Mouse (Mus musculus): Measurements from ENCODE around the gene Atp2b4. TPM values are rescaled to one million over a fixed set of nuclear protein-coding genes. Genes with fewer than 3 reads are reported as not detected.
A peak's percentile ranks its signal among the peaks of the same experiment; 100 is the strongest.

Gene Atp2b4
- total RNA-seq (2012; rRNA removed) (21.1 and 22.9 TPM in 2 replicates), polyA plus RNA-seq (2012; ENCODE audit: insufficient read depth in 1 of 2, insufficient read length in 2 of 2, low read depth in 1 of 2, low replicate concordance in 2 of 2, missing spikeins in 1 of 2) (10 to 100 TPM in 1 of 2 experiments, not detected in 1; 18.8 TPM)

DNA sequence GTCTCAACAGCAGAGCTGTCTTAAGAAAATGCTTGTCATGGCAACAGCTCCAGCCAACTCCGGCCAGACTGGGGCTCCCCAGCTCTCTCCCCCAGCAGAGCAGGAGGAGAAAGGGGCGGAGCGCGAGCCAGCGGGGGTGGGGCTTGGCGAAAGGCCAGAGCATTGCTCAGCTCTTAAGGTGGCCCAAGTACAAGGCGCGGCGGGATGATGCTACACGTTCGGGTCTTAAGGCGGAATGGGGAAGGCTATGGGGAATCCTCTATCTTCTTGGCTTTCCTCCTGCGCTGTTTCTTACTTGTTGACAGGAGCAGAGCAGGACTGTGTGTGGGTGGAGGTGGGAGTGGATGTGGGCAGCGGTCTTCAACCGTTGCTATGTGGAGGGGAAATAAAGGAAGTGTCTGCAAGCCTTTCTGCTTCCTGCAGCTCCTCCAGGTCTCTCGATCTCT lies at the start of gene Atp2b4:
TSS of gene Atp2b4 (minus strand) at position 94 of the 446 bp plus-strand sequence.
- peaks cover 19 to 46% of the 10 kb centered on the region in 2 experiments for H3K4me1 ChIP-seq (ENCODE audit: control insufficient read depth in 1 of 2, insufficient read depth in 2 of 2, low read length in 2 of 2)
- H3K36me3 ChIP-seq (ENCODE audit: control insufficient read depth in 1 of 2, insufficient read depth in 2 of 2, low read length in 2 of 2), result peaks cover 0 to 31% of the 10 kb centered on the region in 2 experiments; a peak in 2 of 4 replicates
- peak; percentile 98 for DNase-seq (ENCODE audit: low read depth, low spot score)
- H3K27me3 ChIP-seq (ENCODE audit: control insufficient read depth in 1 of 2, insufficient read depth in 2 of 2, low read length in 2 of 2), result no peaks in the 10 kb centered on the region
- H3K79me2 ChIP-seq (ENCODE audit: control insufficient read depth, insufficient read depth, low read length, poor library complexity), result peaks cover 9% of the 10 kb centered on the region
- H3K27ac ChIP-seq (ENCODE audit: control insufficient read depth, low read depth, low read length), result peak within 1 kb of the TSS; percentile 85
- H3K9ac ChIP-seq (ENCODE audit: control insufficient read depth, low read depth, low read length, poor library complexity, severe bottlenecking), result peak within 1 kb of the TSS; percentile 54
- H3K4me3 ChIP-seq (ENCODE audit: control insufficient read depth in 1 of 2, insufficient read depth in 1 of 2, low read depth in 2 of 2, low read length in 2 of 2), result peak within 1 kb of the TSS; percentile 61 to 94
- no peaks in the 10 kb centered on the region for H3K9me3 ChIP-seq (replicated peaks; ENCODE audit: insufficient read depth, low read length)
- peak; percentile 77 for TF ChIP-seq MAZ (IDR thresholded peaks at IDR 0.05; ENCODE audit: low read depth, low read length)
- no peak for TF ChIP-seq ZMIZ1 (IDR thresholded peaks at IDR 0.05; ENCODE audit: low read depth, low read length)
- TF ChIP-seq ZNF384 (IDR thresholded peaks at IDR 0.05; ENCODE audit: low read depth, low read length), result no peak
- peak in 1 of 2 experiments; percentile 68; a peak in 1 of 4 replicates for TF ChIP-seq POLR2A (IDR thresholded peaks at IDR 0.05; ENCODE audit: control insufficient read depth in 1 of 2, insufficient read depth in 1 of 2, low read depth in 1 of 2, low read length in 2 of 2, poor library complexity in 1 of 2)
- peak; percentile 23; the same call in 1 of the 2 replicates for TF ChIP-seq GATA1 (IDR thresholded peaks at IDR 0.05; ENCODE audit: low read depth, low read length)
- TF ChIP-seq ELF1 (IDR thresholded peaks at IDR 0.05; ENCODE audit: low read depth, low read length), result no peak; the same call in none of the 2 replicates
- TF ChIP-seq SIN3A (IDR thresholded peaks at IDR 0.05; ENCODE audit: low read length), result peak; percentile 90
- TF ChIP-seq MAFK (IDR thresholded peaks at IDR 0.05; ENCODE audit: borderline replicate concordance, low read depth, low read length), result no peak
- TF ChIP-seq SMC3 (IDR thresholded peaks at IDR 0.05; ENCODE audit: low read depth, low read length), result no peak
- TF ChIP-seq E2F4 (IDR thresholded peaks at IDR 0.05; ENCODE audit: borderline replicate concordance, low read depth, low read length), result no peak
- no peak; the same call in 1 of the 2 replicates for TF ChIP-seq RCOR1 (IDR thresholded peaks at IDR 0.05; ENCODE audit: low read depth, low read length)
- no peak for TF ChIP-seq CTCF (IDR thresholded peaks at IDR 0.05 in 2 of 3, conservative IDR thresholded peaks at IDR 0.05 in 1 of 3; ENCODE audit: control insufficient read depth in 1 of 3, insufficient read depth in 1 of 3, low read depth in 2 of 3, low read length in 3 of 3, poor library complexity in 1 of 3, severe bottlenecking in 1 of 3)
- peak; percentile 82 to 89 for TF ChIP-seq EP300 (IDR thresholded peaks at IDR 0.05; ENCODE audit: low read depth in 1 of 2, low read length in 2 of 2)
- TF ChIP-seq MAX (IDR thresholded peaks at IDR 0.05; ENCODE audit: low read length), result peak; percentile 68
- TF ChIP-seq POLR2AphosphoS2 (IDR thresholded peaks at IDR 0.05; ENCODE audit: low read length), result peak; percentile 23; the same call in 1 of the 2 replicates
- no peak for TF ChIP-seq RAD21 (IDR thresholded peaks at IDR 0.05; ENCODE audit: low read depth, low read length)
- TF ChIP-seq ETS1 (IDR thresholded peaks at IDR 0.05; ENCODE audit: low read depth, low read length), result 0 out of 2 replicates have a peak, but pooled peaks have one; percentile 43
- TF ChIP-seq MXI1 (IDR thresholded peaks at IDR 0.05; ENCODE audit: low read depth, low read length), result peak; percentile 55; the same call in 1 of the 2 replicates
- no peak for TF ChIP-seq KAT2A (conservative IDR thresholded peaks at IDR 0.05; ENCODE audit: low read depth, low read length)
- TF ChIP-seq CHD1 (IDR thresholded peaks at IDR 0.05; ENCODE audit: low read depth, low read length), result no peak
- no peak for TF ChIP-seq CHD2 (IDR thresholded peaks at IDR 0.05; ENCODE audit: low read length)
- TF ChIP-seq MYC (IDR thresholded peaks at IDR 0.05; ENCODE audit: low read depth, low read length), result no peak
- no peak for TF ChIP-seq GABPA (IDR thresholded peaks at IDR 0.05; ENCODE audit: low read depth, low read length)
- no peak; the same call in 1 of the 2 replicates for TF ChIP-seq NRF1 (IDR thresholded peaks at IDR 0.05; ENCODE audit: insufficient read depth, low read depth, low read length, poor library complexity, severe bottlenecking)
- TF ChIP-seq MYB (IDR thresholded peaks at IDR 0.05; ENCODE audit: low read depth, low read length), result peak; percentile 79
- peak; percentile 68 for TF ChIP-seq TBP (IDR thresholded peaks at IDR 0.05; ENCODE audit: low read depth, low read length)
- no peak for TF ChIP-seq POLR2AphosphoS5 (IDR thresholded peaks at IDR 0.05; ENCODE audit: borderline replicate concordance, low read depth, low read length)
- TF ChIP-seq USF1 (IDR thresholded peaks at IDR 0.05; ENCODE audit: low read depth, low read length), result no peak
- TF ChIP-seq JUND (IDR thresholded peaks at IDR 0.05; ENCODE audit: low read depth, low read length), result no peak
- no peak for TF ChIP-seq TAL1 (IDR thresholded peaks at IDR 0.05; ENCODE audit: low read length)
- no peak for TF ChIP-seq TCF12 (IDR thresholded peaks at IDR 0.05; ENCODE audit: low read depth, low read length)
- no peak for TF ChIP-seq ZC3H11A (IDR thresholded peaks at IDR 0.05; ENCODE audit: low read depth, low read length)
- TF ChIP-seq ZKSCAN1 (IDR thresholded peaks at IDR 0.05; ENCODE audit: low read depth, low read length), result no peak
- peak; percentile 52; the same call in 1 of the 2 replicates for TF ChIP-seq HCFC1 (IDR thresholded peaks at IDR 0.05; ENCODE audit: low read depth, low read length)
- TF ChIP-seq MEF2A (IDR thresholded peaks at IDR 0.05; ENCODE audit: extremely low read depth, insufficient replicate concordance, low read depth, low read length, poor library complexity, severe bottlenecking), result no peak
- TF ChIP-seq BHLHE40 (IDR thresholded peaks at IDR 0.05; ENCODE audit: borderline replicate concordance, low read depth, low read length), result no peak
- TF ChIP-seq UBTF (IDR thresholded peaks at IDR 0.05; ENCODE audit: borderline replicate concordance, insufficient read depth, low read depth, low read length), result no peak

All from MEL (cell line).